Mouse (Mus musculus): ENCODE results near the gene Tmem41b. TPM values are rescaled to one million over a fixed set of nuclear protein-coding genes. Genes with fewer than 3 reads are reported as not detected.

Tmem41b gene
- total RNA-seq (2021) = 10 to 100 TPM; 53.1 to 55.4 TPM

DNA sequence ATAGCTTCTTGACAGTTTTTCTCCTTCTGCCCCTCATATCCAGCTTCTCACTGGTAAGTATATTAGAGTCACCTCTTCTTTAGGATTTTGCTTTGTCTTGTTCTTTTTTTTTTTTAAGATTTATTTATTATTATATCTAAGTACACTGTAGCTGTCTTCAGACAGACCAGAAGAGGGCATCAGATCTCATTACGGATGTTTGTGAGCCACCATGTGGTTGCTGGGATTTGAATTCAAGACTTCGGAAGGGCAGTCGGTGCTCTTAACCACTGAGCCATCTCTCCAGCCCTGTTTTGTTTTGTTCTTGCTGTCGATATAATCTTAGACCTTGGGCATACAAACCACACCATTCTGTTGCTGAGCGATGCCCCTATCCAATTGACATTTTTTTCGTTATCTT lies at the start of gene Tmem41b:
Gene Tmem41b, minus strand, starts transcription at position 155 of the 400 bp plus-strand sequence.
- intact Hi-C loops (cut with DNase I) = loop anchor here (1.0 kb wide), 3 partner anchors 26 to 75 kb away; partner anchors contain the start of genes Dennd5a, Ipo7 and Zfp143
- peak; percentile 21 to 38 for DNase-seq (ENCODE audit: low spot score in 2 of 2)

DNA sequence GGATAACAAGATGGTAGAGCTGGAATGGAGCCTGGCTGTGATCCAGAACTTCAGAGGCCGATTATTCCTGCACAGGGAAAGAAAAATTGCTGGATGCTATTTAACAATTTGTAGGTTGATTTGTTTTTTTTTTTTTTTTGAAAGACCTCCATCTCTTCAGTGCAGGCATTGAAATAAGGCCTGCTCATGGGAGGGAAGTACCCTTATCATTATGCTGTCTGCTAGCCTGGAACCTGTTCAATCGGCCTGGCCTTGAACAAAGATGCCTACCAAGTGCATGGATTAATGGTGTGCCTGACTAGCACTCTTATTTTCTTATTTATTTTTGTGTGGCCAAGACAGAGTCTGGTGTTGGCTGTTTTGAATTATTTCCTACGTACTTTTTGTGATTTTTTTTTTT lies 43.6 kb upstream of the Tmem41b start:
- DNase-seq (ENCODE audit: low spot score in 2 of 2) = no peak
- intact Hi-C loops (cut with DNase I) = no loop called here

GRCm38 (mm10) chr7:110028826-110029225 lies 42.1 kb upstream of the Tmem41b start:
- DNase-seq (ENCODE audit: low spot score in 2 of 2) = peak in 1 of 2 experiments; percentile 14
- intact Hi-C loops (cut with DNase I) = no loop called here

DNA sequence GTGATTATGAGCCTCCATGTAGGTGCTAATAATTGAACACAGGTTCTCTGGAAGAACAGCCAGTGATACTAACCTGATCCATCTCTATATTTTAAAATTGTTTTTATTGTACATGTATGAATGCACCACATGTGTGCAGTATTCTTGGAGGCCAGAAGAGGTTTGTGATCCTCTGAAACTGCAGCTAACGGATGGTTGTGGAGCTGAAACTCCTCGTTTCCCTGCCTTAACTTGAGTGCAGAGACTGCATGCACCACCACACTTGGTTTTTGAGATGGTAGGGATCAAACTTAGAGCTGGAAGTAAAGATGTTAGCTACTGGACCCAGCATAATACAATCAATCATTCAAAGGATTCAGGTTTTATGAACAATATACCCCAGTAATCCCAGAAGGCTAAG lies 39.9 kb upstream of the Tmem41b start:
- intact Hi-C loops (cut with DNase I) = no loop called here
- no peak for DNase-seq (ENCODE audit: low spot score in 2 of 2)

GRCm38 (mm10) chr7:110023553-110023952 lies 36.8 kb upstream of the Tmem41b start:
- intact Hi-C loops (cut with DNase I) = no loop called here
- DNase-seq (ENCODE audit: low spot score in 2 of 2) = no peak

GRCm38 (mm10) chr7:110018631-110019482 lies 32.1 kb upstream of the Tmem41b start:
- intact Hi-C loops (cut with DNase I) = loop anchor here (1.0 kb wide), 1 partner anchor 33 kb away; the partner anchor contains the start of gene Tmem41b
- DNase-seq (ENCODE audit: low spot score in 2 of 2) = peak; percentile 18 to 24

GRCm38 (mm10) chr7:110018117-110018630 lies 31.4 kb upstream of the Tmem41b start, which contains the start of gene Ipo7:
Ipo7 (plus strand) TSS chr7:110018274.
- intact Hi-C loops (cut with DNase I) = loop anchor here (1.0 kb wide), 1 partner anchor 32 kb away; the partner anchor contains the start of gene Tmem41b
- peak; percentile 93 to 96 for DNase-seq (ENCODE audit: low spot score in 2 of 2)

GRCm38 (mm10) chr7:110014272-110014671 lies 27.5 kb upstream of the Tmem41b start:
- no peak for DNase-seq (ENCODE audit: low spot score in 2 of 2)
- intact Hi-C loops (cut with DNase I) = no loop called here

GRCm38 (mm10) chr7:110011417-110011816 lies 24.7 kb upstream of the Tmem41b start:
- DNase-seq (ENCODE audit: low spot score in 2 of 2) = no peak
- intact Hi-C loops (cut with DNase I) = no loop called here

DNA sequence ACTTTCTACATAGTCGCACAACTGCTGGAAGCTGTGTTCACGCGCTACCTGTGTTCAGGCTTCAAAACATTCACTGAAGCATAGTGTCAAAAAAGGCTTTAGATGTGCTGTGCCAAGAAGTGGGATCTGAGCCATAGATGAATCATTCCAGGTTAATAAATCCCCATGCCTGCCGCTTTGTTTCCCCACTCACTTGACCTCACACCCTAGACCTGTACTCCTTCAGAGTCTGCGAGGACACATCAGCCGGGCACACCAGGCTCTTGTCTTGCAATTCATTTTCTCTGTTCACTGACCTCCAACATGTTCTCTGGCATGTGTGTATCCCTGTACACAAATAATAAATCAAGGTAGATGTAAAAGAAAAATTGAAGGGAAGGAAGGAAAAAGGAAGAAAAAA lies 22.4 kb upstream of the Tmem41b start:
- intact Hi-C loops (cut with DNase I) = no loop called here
- no peak for DNase-seq (ENCODE audit: low spot score in 2 of 2)

- intact Hi-C loops (cut with DNase I) = no loop called here
- DNase-seq (ENCODE audit: low spot score in 2 of 2) = no peak
Observed at GRCm38 (mm10) chr7:110008513-110008912, 21.8 kb upstream of the Tmem41b start.

DNA sequence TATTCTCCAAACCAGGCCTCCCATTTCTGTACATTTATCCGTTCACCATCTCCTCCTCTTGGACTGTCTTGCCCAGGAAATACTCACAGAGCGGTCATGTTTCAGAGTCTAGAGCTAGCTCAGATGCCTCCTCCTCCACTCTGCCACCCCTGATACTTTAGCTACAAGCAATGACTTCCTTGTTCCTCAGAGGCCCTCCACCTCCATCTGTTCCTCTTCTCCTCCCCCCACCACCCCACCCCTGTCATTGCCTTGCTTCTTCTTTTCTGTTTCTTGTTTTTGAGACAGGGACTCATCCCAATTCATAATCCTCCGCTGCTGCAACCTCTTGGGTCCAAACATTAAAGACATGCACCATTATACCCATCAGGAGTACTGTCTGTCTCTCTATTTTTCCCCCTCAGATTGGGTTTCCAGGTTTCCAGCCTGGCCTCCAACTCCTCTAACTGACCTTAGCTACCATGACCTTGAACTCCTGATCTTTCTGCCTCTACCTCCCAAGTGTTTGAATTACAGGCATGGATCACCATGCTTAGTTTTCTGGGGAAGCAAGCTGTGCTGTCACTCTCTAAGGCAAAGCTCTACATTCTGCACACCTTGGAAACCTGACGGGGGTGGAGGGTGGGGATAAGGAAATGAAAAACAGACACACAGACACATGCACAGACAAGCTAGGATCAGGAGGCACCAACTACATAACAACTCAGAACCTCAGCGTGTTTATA lies 19.9 kb upstream of the Tmem41b start:
- DNase-seq (ENCODE audit: low spot score in 2 of 2) = no peak
- intact Hi-C loops (cut with DNase I) = no loop called here

DNA sequence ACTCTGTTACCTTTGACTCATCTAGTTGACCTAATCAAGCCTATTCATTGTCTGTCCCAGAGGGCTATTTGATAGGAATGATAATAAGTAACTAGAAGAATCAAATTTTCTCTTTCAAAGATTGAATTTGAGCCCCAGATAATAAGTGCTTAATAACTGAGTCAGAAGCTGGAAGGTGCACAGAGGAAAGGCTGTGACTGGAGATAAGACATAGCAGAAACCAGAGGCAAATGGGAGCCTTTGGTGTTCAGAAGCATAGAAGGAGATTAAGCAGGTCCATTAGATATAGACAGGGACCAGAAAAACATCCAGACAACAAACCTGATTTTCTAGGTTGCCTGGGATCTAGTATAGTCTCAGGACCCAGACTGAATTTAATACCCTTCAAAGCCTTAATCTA lies 19.2 kb upstream of the Tmem41b start:
- DNase-seq (ENCODE audit: low spot score in 2 of 2) = no peak
- intact Hi-C loops (cut with DNase I) = no loop called here

DNA sequence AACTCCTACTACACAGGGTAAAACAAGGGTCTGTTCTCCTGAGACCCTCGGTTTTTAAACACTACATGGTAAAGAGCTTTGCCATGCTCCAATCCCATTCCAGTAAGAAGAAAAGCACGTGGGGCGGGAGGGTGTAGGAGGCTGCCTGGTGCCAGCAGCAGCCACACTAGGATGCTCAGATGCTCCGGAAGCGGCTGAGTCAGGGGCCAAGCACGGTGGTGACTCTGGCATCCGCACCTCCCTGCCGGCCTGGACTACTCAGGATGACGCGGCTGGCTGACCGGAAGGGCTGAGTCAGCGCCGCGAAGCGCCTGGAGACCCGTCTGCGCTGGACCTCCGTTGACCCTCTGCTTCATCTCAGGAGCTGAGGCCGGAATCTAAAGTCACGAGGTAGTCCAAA lies 16.2 kb upstream of the Tmem41b start:
- peak; percentile 27 to 41 for DNase-seq (ENCODE audit: low spot score in 2 of 2)
- intact Hi-C loops (cut with DNase I) = no loop called here

DNA sequence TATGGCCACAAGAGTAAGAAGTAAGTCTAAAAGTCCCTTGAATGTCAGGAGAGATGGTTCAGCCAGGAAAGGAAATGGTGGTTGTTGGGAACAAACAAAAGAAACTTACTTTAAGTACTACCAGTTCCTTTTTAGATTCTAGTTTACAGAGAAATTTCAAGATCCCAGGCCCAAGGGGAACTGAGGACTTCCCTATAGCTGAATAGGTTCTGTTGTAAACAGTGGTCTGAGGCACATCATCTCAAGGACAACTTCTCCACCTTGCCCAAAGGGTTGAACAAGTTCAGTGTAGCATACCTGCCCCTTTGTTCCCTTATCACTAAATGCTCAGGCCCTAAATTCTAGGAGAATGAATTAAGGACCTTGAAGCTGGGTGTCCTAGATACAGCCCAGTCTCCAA lies 15.4 kb upstream of the Tmem41b start:
- no peak for DNase-seq (ENCODE audit: low spot score in 2 of 2)
- intact Hi-C loops (cut with DNase I) = no loop called here

GRCm38 (mm10) chr7:109998388-109998787 lies 11.7 kb upstream of the Tmem41b start:
- intact Hi-C loops (cut with DNase I) = no loop called here
- no peak for DNase-seq (ENCODE audit: low spot score in 2 of 2)

DNA sequence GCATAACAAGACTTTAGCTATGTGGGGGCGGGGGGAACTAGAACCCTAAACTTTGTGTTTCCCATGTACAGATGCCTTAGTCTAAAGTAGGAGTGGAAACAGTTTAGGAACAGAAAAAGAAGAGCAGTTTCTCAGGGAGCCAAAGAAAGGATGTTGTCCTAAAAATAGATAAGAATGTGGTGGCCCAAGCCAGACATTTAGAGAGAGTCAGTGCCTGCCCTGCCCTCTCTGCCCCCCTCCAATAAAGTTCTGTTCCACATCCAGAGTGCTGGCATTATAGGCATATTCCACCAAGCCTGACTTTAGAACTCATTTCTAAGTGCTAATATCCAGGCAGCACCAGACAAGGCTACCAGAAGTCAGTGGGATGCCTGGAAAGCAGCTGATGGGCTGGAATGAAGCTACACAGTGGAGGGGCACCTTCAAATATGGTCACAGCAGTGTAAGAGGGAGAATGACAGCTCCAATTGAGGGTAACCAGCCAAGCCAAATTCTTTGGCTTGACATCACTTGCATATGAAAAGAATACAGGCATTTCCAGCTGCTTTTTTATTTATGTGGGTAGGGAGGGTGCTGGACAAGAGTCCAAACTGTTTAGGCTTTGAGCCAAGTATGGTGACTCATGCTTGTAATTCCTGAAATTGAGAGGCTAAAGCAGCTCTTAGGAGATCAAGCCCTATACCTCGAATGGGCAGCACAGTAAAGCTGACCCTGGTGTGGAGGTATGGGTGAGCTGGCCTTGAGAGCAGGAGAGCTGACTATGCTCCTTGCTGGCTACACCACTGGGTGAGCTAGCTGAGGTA lies 6.6 kb upstream of the Tmem41b start:
- DNase-seq (ENCODE audit: low spot score in 2 of 2) = peak in 1 of 2 experiments; percentile 17
- intact Hi-C loops (cut with DNase I) = no loop called here

- intact Hi-C loops (cut with DNase I) = no loop called here
- no peak for DNase-seq (ENCODE audit: low spot score in 2 of 2)
Observed at GRCm38 (mm10) chr7:109991286-109991685, 4.6 kb upstream of the Tmem41b start.

GRCm38 (mm10) chr7:109986133-109986669 lies 528 bp downstream of the Tmem41b start:
- intact Hi-C loops (cut with DNase I) = loop anchor here (1.0 kb wide), 3 partner anchors 26 to 75 kb away; partner anchors contain the start of genes Dennd5a, Ipo7 and Zfp143
- peak; percentile 99 for DNase-seq (ENCODE audit: low spot score in 2 of 2)

Data from left cerebral cortex, postnatal 25 days (tissue).